Mouse (Mus musculus) testis, adult 2 months (tissue): ENCODE results near the gene Jchain.

Experiments
- CTCF ChIP-seq: fragments of 200-500 bp; IDR thresholded peaks from 2 replicates; pipeline ENCODE4 v1.5.1; 2012; ENCODE audit warnings: low read depth, mild to moderate bottlenecking, inconsistent platforms, low read length, moderate library complexity; ENCODE audit not compliant: control insufficient read depth, insufficient read depth, insufficient replicate concordance
- POLR2A ChIP-seq: fragments of 200-500 bp; IDR thresholded peaks from 2 replicates; pipeline ENCODE4 v1.6.1; 2012; ENCODE audit warnings: low read depth, mild to moderate bottlenecking, inconsistent platforms, low read length, moderate library complexity; ENCODE audit not compliant: control insufficient read depth

DNA sequence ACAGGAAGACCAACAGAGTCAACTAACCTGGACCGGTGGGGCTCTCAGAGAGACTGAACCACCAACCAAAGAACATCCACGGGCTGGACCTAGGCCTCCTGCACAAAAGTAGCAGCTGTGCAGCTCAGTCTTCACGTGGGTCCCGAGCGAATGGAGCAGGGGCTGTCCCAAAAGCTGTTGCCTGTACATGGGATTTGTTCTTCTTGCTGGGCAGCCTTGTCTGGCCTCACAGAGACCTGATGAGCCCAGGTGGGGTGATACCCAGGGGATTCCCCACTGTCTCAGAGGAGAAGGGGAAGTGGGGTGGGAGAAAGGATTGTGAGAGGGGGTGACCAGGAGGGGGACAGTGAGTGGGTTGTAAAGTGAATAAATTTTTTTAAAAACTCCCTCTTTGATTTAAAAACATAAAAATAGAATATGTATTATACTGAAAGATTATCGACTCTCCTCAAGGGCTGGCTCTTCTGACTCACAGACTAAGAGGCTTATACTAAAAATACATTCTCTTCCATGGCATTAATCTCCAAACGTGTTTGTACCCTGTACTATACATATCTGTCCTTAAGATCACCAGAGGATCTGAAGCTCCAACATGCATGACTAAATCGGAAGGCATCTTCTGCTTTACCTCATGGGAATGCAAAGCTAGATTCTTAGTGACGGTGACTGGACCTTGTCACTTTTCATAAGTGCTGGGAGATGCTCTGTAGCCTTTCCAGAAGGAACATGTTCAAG, 33.6 kb upstream of the Jchain start:
- TF ChIP-seq CTCF: no peak
- no peak for TF ChIP-seq POLR2A
